Mouse (Mus musculus): ENCODE measurements at regions not wholly inside any gene's neighbourhood (a gene's known extent, or its start where the extent isn't known, plus 50 kb on each side); places are given as distances from the start of the nearest gene placed in this dataset.

DNA sequence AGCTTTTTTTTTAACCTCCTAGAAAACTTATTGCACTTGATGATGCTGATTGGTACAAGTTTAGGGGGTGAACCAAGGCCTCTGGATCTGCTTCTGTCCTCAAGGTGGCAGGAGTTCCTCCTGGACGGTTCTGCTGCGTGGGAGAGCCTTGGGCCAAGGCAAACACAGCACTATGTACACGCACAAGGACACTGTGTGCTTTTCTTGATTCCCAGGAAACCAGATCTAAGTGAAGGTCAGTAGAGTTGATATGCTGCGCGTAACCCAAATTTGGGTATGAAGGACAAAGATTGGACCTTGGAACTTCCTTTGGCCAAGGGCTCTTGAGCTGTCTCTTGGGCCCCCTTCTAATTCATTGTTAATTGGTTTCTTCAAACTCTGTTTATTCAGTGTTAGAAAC lies 51.3 kb upstream of the Lifr start:
- Histone ChIP-seq H3K4me3 (no peak overlapping the region), H3K4me2 (replicated peaks) (no peak overlapping the region), H3K27ac (no peak overlapping the region), H3K27me3 (no peaks in the 10 kb centered on the region), H3K4me1 (0 out of 2 replicates have a peak, but pooled peaks cover 7% of the 10 kb centered on the region), H3K9me3 (no peaks in the 10 kb centered on the region), H3K9ac (no peak overlapping the region), H3K36me3 (no peaks in the 10 kb centered on the region)
- WGBS = 84% methylated on average over 5 of the region's 5 CpGs
- ATAC-seq (ENCODE audit: low FRiP score, low read depth) = no peak

DNA sequence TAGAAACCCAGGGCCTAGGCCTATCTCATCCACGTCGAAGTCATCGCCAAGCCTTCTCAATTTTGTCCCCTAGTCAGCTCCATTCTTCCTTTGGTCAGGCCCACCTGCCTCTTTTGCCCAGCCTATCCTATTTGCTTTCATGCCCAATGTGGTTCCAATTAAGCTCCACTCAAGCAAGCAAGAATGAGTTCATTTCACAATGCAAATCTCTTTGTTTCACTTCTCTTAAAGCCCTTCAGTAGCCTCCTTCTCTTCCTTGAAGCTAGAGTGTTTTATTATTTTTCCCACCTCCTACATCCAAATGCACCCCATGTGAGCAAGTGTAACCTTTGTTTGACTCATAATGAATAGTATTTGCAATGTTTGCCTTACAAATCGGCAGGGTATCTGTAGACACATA lies 50.6 kb upstream of the Lifr start:
- Histone ChIP-seq H3K4me1 (0 out of 2 replicates have a peak, but pooled peaks cover 7% of the 10 kb centered on the region), H3K9ac (no peak overlapping the region), H3K4me2 (replicated peaks) (no peak overlapping the region), H3K27me3 (no peaks in the 10 kb centered on the region), H3K9me3 (no peaks in the 10 kb centered on the region), H3K4me3 (no peak overlapping the region), H3K36me3 (no peaks in the 10 kb centered on the region), H3K27ac (no peak overlapping the region)
- no peak for ATAC-seq (ENCODE audit: low FRiP score, low read depth)
- WGBS = 80% methylated on average over 4 of the region's 4 CpGs
